Mouse (Mus musculus) adrenal gland, adult 18-20 months (tissue): ENCODE results near the gene Exoc3l. TPM values are rescaled to one million over a fixed set of nuclear protein-coding genes. Genes with fewer than 3 reads are reported as not detected.

ENCODE experiments used
- DNase-seq, 2 experiments: peaks; one replicate each; pipeline ENCODE4 v3.0.0; 2021 to 2022; ENCODE audit warnings: low spot score in 2 of 2
- total RNA-seq, 2 experiments: library from RNA; stranded (reverse); gene quantifications; 1 replicate in 1 of 2; 2 replicates in 1 of 2; pipeline ENCODE4 v1.2.3; 2021

The Exoc3l gene
- total RNA-seq, 2 experiments from 2014 or later, result 15.6 to 17.2 TPM

GRCm38 (mm10) chr8:105270101-105270915 is 25.6 kb downstream of the Exoc3l start:
- no peak for DNase-seq

- peak; percentile 67 to 76 for DNase-seq
Measured at GRCm38 (mm10) chr8:105269461-105269947, 26.4 kb downstream of the Exoc3l start, which contains the start of gene Hsf4. TSS of gene Hsf4 (plus strand) at chr8:105269801.

GRCm38 (mm10) chr8:105269075-105269458 is 26.8 kb downstream of the Exoc3l start:
- DNase-seq, result no peak

- no peak for DNase-seq
Measured at GRCm38 (mm10) chr8:105268342-105269074, 27.4 kb downstream of the Exoc3l start.

GRCm38 (mm10) chr8:105266775-105267174 is 29.1 kb downstream of the Exoc3l start:
- no peak for DNase-seq

GRCm38 (mm10) chr8:105265128-105265527 is 30.8 kb downstream of the Exoc3l start:
- no peak for DNase-seq

- DNase-seq, result peak; percentile 78 to 79
Measured at GRCm38 (mm10) chr8:105264024-105264982, 31.6 kb downstream of the Exoc3l start, which contains the start of the genes Tradd and Fbxl8. TSS of gene Tradd (minus strand) at chr8:105264609. TSS of gene Fbxl8 (plus strand) at chr8:105264648.

- no peak for DNase-seq
Measured at GRCm38 (mm10) chr8:105263244-105263912, 32.5 kb downstream of the Exoc3l start.

GRCm38 (mm10) chr8:105261326-105261980 is 34.4 kb downstream of the Exoc3l start:
- DNase-seq, result no peak

GRCm38 (mm10) chr8:105260371-105261099 is 35.4 kb downstream of the Exoc3l start:
- no peak for DNase-seq

- DNase-seq, result peak; percentile 73 to 84
Measured at GRCm38 (mm10) chr8:105259721-105260320, 36.1 kb downstream of the Exoc3l start.

GRCm38 (mm10) chr8:105258911-105259720 is 36.8 kb downstream of the Exoc3l start:
- DNase-seq, result no peak

GRCm38 (mm10) chr8:105257318-105258114 is 38.4 kb downstream of the Exoc3l start:
- DNase-seq, result no peak

- DNase-seq, result peak in 1 of 2 experiments; percentile 42
Measured at GRCm38 (mm10) chr8:105254966-105255350, 40.9 kb downstream of the Exoc3l start, which contains the start of gene B3gnt9. TSS of gene B3gnt9 (minus strand) at chr8:105255153.

- DNase-seq, result peak; percentile 86 to 92
Measured at GRCm38 (mm10) chr8:105254152-105254965, 41.5 kb downstream of the Exoc3l start.

GRCm38 (mm10) chr8:105253766-105254151 is 42.1 kb downstream of the Exoc3l start:
- DNase-seq, result no peak
